Mouse (Mus musculus): ENCODE measurements around the gene Fgf6. TPM values are rescaled to one million over a fixed set of nuclear protein-coding genes. Genes with fewer than 3 reads are reported as not detected.

Gene Fgf6
- polyA plus RNA-seq, 1 experiment from 2014 or later: not detected

- WGBS: 79% methylated on average over 7 of the region's 7 CpGs
- H3K4me1 ChIP-seq: peaks cover 9% of the 10 kb centered on the region
These were observed 9.4 kb downstream of the Fgf6 start for GRCm38 (mm10) chr6:127024836-127025235.

GRCm38 (mm10) chr6:127034760-127035159, 19.4 kb downstream of the Fgf6 start:
- H3K4me3 ChIP-seq: no peak overlapping the region
- DNase-seq (ENCODE audit: low spot score): no peak
- H3K36me3 ChIP-seq: no peaks in the 10 kb centered on the region
- no peaks in the 10 kb centered on the region for H3K9me3 ChIP-seq (replicated peaks)
- no peaks in the 10 kb centered on the region for H3K27me3 ChIP-seq (ENCODE audit: low read depth, poor library complexity, severe bottlenecking)
- H3K27ac ChIP-seq: no peak overlapping the region
- H3K4me1 ChIP-seq: no peaks in the 10 kb centered on the region
- 38% methylated on average over 10 of the region's 10 CpGs for WGBS

More at GRCm38 (mm10) chr6:127024836-127025235, 9.4 kb downstream of the Fgf6 start:
- no peak for DNase-seq (ENCODE audit: low spot score)
- no peak overlapping the region for H3K4me3 ChIP-seq
- H3K27me3 ChIP-seq (ENCODE audit: low read depth, poor library complexity, severe bottlenecking): peaks cover 31% of the 10 kb centered on the region
- no peaks in the 10 kb centered on the region for H3K36me3 ChIP-seq
- H3K9me3 ChIP-seq (replicated peaks): no peaks in the 10 kb centered on the region
- no peak overlapping the region for H3K27ac ChIP-seq

- 65% methylated on average over 6 of the region's 6 CpGs for WGBS
- Histone ChIP-seq H3K4me3 (no peak overlapping the region), H3K27me3 (ENCODE audit: low read depth, poor library complexity, severe bottlenecking) (no peaks in the 10 kb centered on the region), H3K9me3 (replicated peaks) (no peaks in the 10 kb centered on the region), H3K36me3 (no peaks in the 10 kb centered on the region), H3K4me1 (peaks cover under 1% of the 10 kb centered on the region; the same call in 1 of the 2 replicates), H3K27ac (no peak overlapping the region)
- DNase-seq (ENCODE audit: low spot score): no peak
These were observed 29.5 kb downstream of the Fgf6 start for GRCm38 (mm10) chr6:127044909-127045308.

GRCm38 (mm10) chr6:127050847-127051246, 35.5 kb downstream of the Fgf6 start:
- Histone ChIP-seq H3K4me1 (peaks cover 21% of the 10 kb centered on the region), H3K27me3 (ENCODE audit: low read depth, poor library complexity, severe bottlenecking) (no peaks in the 10 kb centered on the region), H3K9me3 (replicated peaks) (no peaks in the 10 kb centered on the region), H3K27ac (peak overlapping the region; percentile 78), H3K4me3 (no peak overlapping the region), H3K36me3 (no peaks in the 10 kb centered on the region)
- DNase-seq (ENCODE audit: low spot score): peak; percentile 67
- WGBS: 16% methylated on average over 4 of the region's 4 CpGs

- no peaks in the 10 kb centered on the region for H3K27me3 ChIP-seq (ENCODE audit: low read depth, poor library complexity, severe bottlenecking)
- no peaks in the 10 kb centered on the region for H3K36me3 ChIP-seq
- no peaks in the 10 kb centered on the region for H3K9me3 ChIP-seq (replicated peaks)
- 88% methylated on average over 12 of the region's 12 CpGs for WGBS
- no peaks in the 10 kb centered on the region for H3K4me1 ChIP-seq
- no peak overlapping the region for H3K4me3 ChIP-seq
- H3K27ac ChIP-seq: no peak overlapping the region
- no peak for DNase-seq (ENCODE audit: low spot score)
These were observed 41.7 kb downstream of the Fgf6 start for GRCm38 (mm10) chr6:127056990-127057588.

GRCm38 (mm10) chr6:127059975-127060374, 44.6 kb downstream of the Fgf6 start:
- 91% methylated on average over 4 of the region's 4 CpGs for WGBS
- H3K4me3 ChIP-seq: no peak overlapping the region
- H3K4me1 ChIP-seq: peaks cover 5% of the 10 kb centered on the region
- no peak overlapping the region for H3K27ac ChIP-seq
- no peak for DNase-seq (ENCODE audit: low spot score)
- peaks cover 18% of the 10 kb centered on the region for H3K27me3 ChIP-seq (ENCODE audit: low read depth, poor library complexity, severe bottlenecking)
- H3K9me3 ChIP-seq (replicated peaks): no peaks in the 10 kb centered on the region
- H3K36me3 ChIP-seq: no peaks in the 10 kb centered on the region

- peaks cover 34% of the 10 kb centered on the region for H3K27me3 ChIP-seq (ENCODE audit: low read depth, poor library complexity, severe bottlenecking)
- 88% methylated on average over 3 of the region's 3 CpGs for WGBS
- no peaks in the 10 kb centered on the region for H3K9me3 ChIP-seq (replicated peaks)
- no peak for DNase-seq (ENCODE audit: low spot score)
- H3K4me3 ChIP-seq: no peak overlapping the region
- H3K36me3 ChIP-seq: no peaks in the 10 kb centered on the region
- H3K4me1 ChIP-seq: peaks cover 14% of the 10 kb centered on the region
- no peak overlapping the region for H3K27ac ChIP-seq
These were observed 48.5 kb downstream of the Fgf6 start for GRCm38 (mm10) chr6:127063915-127064314.

GRCm38 (mm10) chr6:127064815-127065214, 49.4 kb downstream of the Fgf6 start:
- no peaks in the 10 kb centered on the region for H3K36me3 ChIP-seq
- H3K27me3 ChIP-seq (ENCODE audit: low read depth, poor library complexity, severe bottlenecking): peaks cover 34% of the 10 kb centered on the region
- DNase-seq (ENCODE audit: low spot score): peak; percentile 45
- H3K27ac ChIP-seq: peak overlapping the region; percentile 56; the same call in 1 of the 2 replicates
- no peaks in the 10 kb centered on the region for H3K9me3 ChIP-seq (replicated peaks)
- WGBS: 4% methylated on average over 14 of the region's 14 CpGs
- H3K4me3 ChIP-seq: peak overlapping the region; percentile 35
- peaks cover 14% of the 10 kb centered on the region for H3K4me1 ChIP-seq

- Histone ChIP-seq H3K27ac (peak within 1 kb of the TSS; percentile 58; the same call in 1 of the 2 replicates), H3K27me3 (ENCODE audit: low read depth, poor library complexity, severe bottlenecking) (peaks cover 9% of the 10 kb centered on the region), H3K4me1 (peaks cover 15% of the 10 kb centered on the region), H3K4me3 (0 out of 2 replicates have a peak within 1 kb of the TSS, but pooled peaks have one; percentile 9), H3K36me3 (no peaks in the 10 kb centered on the region), H3K9me3 (replicated peaks) (no peaks in the 10 kb centered on the region)
- WGBS: 11% methylated on average over 5 of the region's 5 CpGs
- DNase-seq (ENCODE audit: low spot score): peak; percentile 68
These were observed 57.4 kb downstream of the Fgf6 start, which contains the start of gene Fgf23 for GRCm38 (mm10) chr6:127072817-127073216. Gene Fgf23, plus strand, starts transcription at chr6:127072902.

Other genes with a start within 250 kb of the Fgf6 start
- gene Ndufa9, start 166.4 kb upstream of the Fgf6 start, polyA plus RNA-seq (2016; fragmentation: Nextera tagmentation; extraction: Ambion mirVana): 195 and 206 TPM in 2 replicates
- gene Akap3, start 162.5 kb upstream of the Fgf6 start, polyA plus RNA-seq (2016; fragmentation: Nextera tagmentation; extraction: Ambion mirVana): 0.05 TPM in 1 of 2 replicates, not detected in the other
- gene Dyrk4, start 93.7 kb upstream of the Fgf6 start, polyA plus RNA-seq (2016; fragmentation: Nextera tagmentation; extraction: Ambion mirVana): not detected in 2 replicates
- 81.2 and 90.7 TPM in 2 replicates for gene Rad51ap1, start 76.0 kb upstream of the Fgf6 start, polyA plus RNA-seq (2016; fragmentation: Nextera tagmentation; extraction: Ambion mirVana)
- 10.8 and 14.9 TPM in 2 replicates for gene D6Wsu163e, start 75.6 kb upstream of the Fgf6 start, polyA plus RNA-seq (2016; fragmentation: Nextera tagmentation; extraction: Ambion mirVana)
- not detected in 2 replicates for gene Fgf23, start 57.3 kb downstream of the Fgf6 start, polyA plus RNA-seq (2016; fragmentation: Nextera tagmentation; extraction: Ambion mirVana)
- 4.7 and 5.1 TPM in 2 replicates for gene Tigar, start 94.0 kb downstream of the Fgf6 start, polyA plus RNA-seq (2016; fragmentation: Nextera tagmentation; extraction: Ambion mirVana)
- gene Ccnd2, start 136.6 kb downstream of the Fgf6 start, polyA plus RNA-seq (2016; fragmentation: Nextera tagmentation; extraction: Ambion mirVana): 609 and 799 TPM in 2 replicates